ENCODE assay signal across 9 mouse cellular contexts in the genomic region with DNA sequence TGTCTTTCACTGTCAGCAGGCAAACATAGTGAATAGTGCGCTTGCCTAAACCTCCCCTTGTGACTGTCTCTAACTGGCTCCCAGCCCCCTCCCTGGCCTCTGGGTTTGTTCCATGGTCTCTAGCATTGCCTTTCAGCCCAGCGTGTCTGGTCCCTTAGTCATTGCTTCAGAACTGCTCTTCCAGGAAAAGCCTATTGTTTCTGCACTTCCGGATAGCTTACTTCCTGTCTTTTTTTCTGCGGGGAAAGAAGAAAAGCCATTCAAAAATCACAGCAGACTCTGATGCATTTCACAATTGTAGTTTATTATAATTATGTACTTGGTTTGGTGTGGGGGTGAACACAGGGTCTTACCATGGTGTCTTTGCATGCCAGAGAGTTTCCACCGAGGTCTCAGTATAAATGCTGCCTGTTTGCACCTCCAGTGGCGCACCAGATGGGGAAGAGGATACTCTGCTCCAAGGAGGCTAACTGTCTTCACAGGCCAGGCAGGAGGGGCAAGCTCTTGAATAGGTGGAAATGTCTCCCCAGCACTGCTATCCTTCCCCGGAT. TPM values are rescaled to one million over a fixed set of nuclear protein-coding genes. Genes with fewer than 3 reads are reported as not detected.
DNase-seq lines count a peak whose midpoint lies in the region; ATAC-seq lines count a peak whose summit lies in the region.
"Had no signal": no experiment of that assay in that cellular context is flagged by ENCODE, and none has a peak within 500 bp of the region (broad histone marks: within the 10 kb centered on the region; RNA-seq: fewer than 3 reads in every experiment).

No protein-coding gene starts in this region.

- WGBS in liver, embryonic 11.5 days: 50% methylated on average over 7 of the region's 7 CpGs

- DNase-seq in adrenal gland, adult 2 months: peak; percentile 45
- peak; percentile 12 for DNase-seq in adrenal gland, postnatal 25 days
- peak; percentile 39 to 51 for DNase-seq in heart, postnatal 36 days
- no peak for DNase-seq in liver, embryonic 11.5 days (ENCODE audit: low spot score)
- no peak for DNase-seq in cerebellum, adult 8-10 months
- DNase-seq in thymus, postnatal 36 days: no peak
- DNase-seq: cerebellum, adult 11 months had no signal

- no peak for ATAC-seq in liver, embryonic 11.5 days (replicated peaks; ENCODE audit: low FRiP score)
- no peak for ATAC-seq in cerebellum, adult (ENCODE audit: insufficient number of reproducible peaks, low FRiP score, low TSS enrichment)
- ATAC-seq: Patski had no signal

- H3K9me3 ChIP-seq in liver, embryonic 11.5 days (ENCODE audit: control insufficient read depth, low read length): no peaks in the 10 kb centered on the region

- no peak overlapping the region for H3K4me3 ChIP-seq in liver, embryonic 11.5 days (ENCODE audit: low read depth, low read length)

- peak overlapping the region; percentile 25; the same call in 1 of the 2 replicates for H3K27ac ChIP-seq in liver, embryonic 11.5 days (ENCODE audit: low read depth, low read length)

- no peaks in the 10 kb centered on the region for H3K4me1 ChIP-seq in liver, embryonic 11.5 days (replicated peaks; ENCODE audit: control insufficient read depth, insufficient read depth, low read length)

- intact Hi-C loops in heart, postnatal 36 days (cut with DNase I): loop anchor here (2.0 kb wide), 2 partner anchors 27 to 35 kb away; a partner anchor contains a TSS

- no peaks in the 10 kb centered on the region for H3K36me3 ChIP-seq in liver, embryonic 11.5 days (ENCODE audit: control insufficient read depth, insufficient read depth, low read length)

- H3K27me3 ChIP-seq in liver, embryonic 11.5 days (replicated peaks; ENCODE audit: control insufficient read depth, insufficient read depth, low read length): no peaks in the 10 kb centered on the region
- H3K27me3 ChIP-seq: Patski had no signal

- H3K9ac ChIP-seq in liver, embryonic 11.5 days (ENCODE audit: low read depth, low read length): no peak overlapping the region

- H3K4me2 ChIP-seq in liver, embryonic 11.5 days: no peak overlapping the region

RNA-seq across cellular contexts. Expression of a gene that starts 35.7 kb away (rescaled TPM):
- total RNA-seq in adrenal gland, adult 2 months (2021): 100 to 1,000 TPM in 1 of 2 experiments, 10 to 100 TPM in 1; 52.5 to 102 TPM
- polyA plus RNA-seq in adrenal gland, adult 2 months (2012; rRNA removed): 19.7 and 24.5 TPM in 2 replicates
- total RNA-seq in adrenal gland, postnatal 25 days (2021): 72.5 and 78.6 TPM in 2 replicates
- total RNA-seq in heart, postnatal 36 days (2021): 100 to 1,000 TPM in 1 of 2 experiments, 10 to 100 TPM in 1; 80.1 to 100 TPM
- polyA plus RNA-seq in liver, embryonic 11.5 days (2014; fragmentation: Nextera tagmentation; extraction: Ambion mirVana): 28.0 and 31.2 TPM in 2 replicates
- polyA plus RNA-seq: Patski had no signal

Comparison
In these comparisons a context has a peak if more than half of its experiments do, and no peak if none do; other contexts are left out.
1. DNase-seq: peak in adrenal gland, adult 2 months (single experiment), adrenal gland, postnatal 25 days (single experiment) and heart, postnatal 36 days (2 of 2); none in liver, embryonic 11.5 days (single experiment), cerebellum, adult 8-10 months (single experiment) and thymus, postnatal 36 days (0 of 2).